Mouse (Mus musculus): Measurements from ENCODE around the gene Rbm12. TPM values are rescaled to one million over a fixed set of nuclear protein-coding genes. Genes with fewer than 3 reads are reported as not detected.
"Not testable (repeated sequence)": the region's sequence is repeated elsewhere in the genome, so short reads cannot be mapped to it uniquely, and the experiment has no call there.

The Rbm12 gene
- total and polyA plus RNA-seq, 2 experiments from 2014 or later, result 15.5 to 27.1 TPM

DNA sequence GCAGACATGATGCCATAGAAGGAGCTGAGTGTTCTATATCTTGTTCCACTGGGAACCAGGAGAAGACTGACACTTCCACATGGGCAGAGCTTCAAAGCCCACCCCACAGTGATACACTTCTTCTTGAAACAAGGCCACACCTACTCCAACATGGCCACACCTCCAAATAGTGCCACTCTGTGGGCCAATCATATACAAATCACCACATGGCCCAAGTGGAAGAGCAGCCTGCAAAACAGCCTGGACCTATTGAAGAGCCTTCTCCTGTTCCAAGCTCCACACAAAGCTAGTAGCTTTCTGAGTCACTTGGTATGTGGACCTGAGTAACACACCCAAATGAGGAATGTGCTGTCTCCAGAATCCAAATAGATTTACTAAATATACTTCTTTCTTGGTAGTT, 7.8 kb upstream of the Rbm12 start:
- Histone ChIP-seq H3K4me1 (ENCODE audit: insufficient read depth, low read length) (no peaks in the 10 kb centered on the region), H3K36me3 (ENCODE audit: insufficient read depth, low read length) (peaks cover 7% of the 10 kb centered on the region; the same call in 1 of the 2 replicates), H3K27me3 (ENCODE audit: insufficient read depth, low read length) (no peaks in the 10 kb centered on the region), H3K27ac (no peak overlapping the region), H3K4me2 (ENCODE audit: low read depth, low read length) (no peak overlapping the region), H3K9ac (replicated peaks; ENCODE audit: low read length) (no peak overlapping the region), H3K9me3 (ENCODE audit: low read length) (no peaks in the 10 kb centered on the region), H3K4me3 (ENCODE audit: low read length) (no peak overlapping the region)
- ATAC-seq, result no peak
- no peak for TF ChIP-seq CTCF (IDR thresholded peaks at IDR 0.05; ENCODE audit: low read depth)
- DNase-seq (ENCODE audit: low spot score), result no peak

DNA sequence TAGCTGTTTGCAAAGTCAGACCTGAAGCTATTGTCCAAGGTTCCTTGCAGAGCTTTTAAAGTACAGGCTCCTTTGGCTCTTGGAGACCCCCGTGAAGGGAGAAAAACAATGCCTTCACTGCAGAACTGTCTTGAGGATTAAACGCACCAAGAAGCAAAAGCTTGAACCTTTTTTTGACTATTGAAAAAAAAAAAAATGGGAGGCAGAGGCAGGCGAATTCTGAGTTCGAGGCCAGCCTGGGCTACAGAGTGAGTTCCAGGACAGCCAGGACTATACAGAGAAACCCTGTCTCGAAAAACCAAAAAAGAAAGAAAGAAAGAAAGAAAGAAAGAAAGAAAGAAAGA, 274 bp upstream of the Rbm12 start:
- Histone ChIP-seq H3K27ac (peak overlapping the region; percentile 97), H3K4me2 (ENCODE audit: low read depth, low read length) (peak overlapping the region; percentile 75), H3K4me3 (ENCODE audit: low read length) (peak overlapping the region; percentile 98), H3K9ac (replicated peaks; ENCODE audit: low read length) (peak overlapping the region; percentile 99)
- DNase-seq (ENCODE audit: low spot score); H3K4me1 ChIP-seq (ENCODE audit: insufficient read depth, low read length); H3K36me3 ChIP-seq (ENCODE audit: insufficient read depth, low read length); H3K9me3 ChIP-seq (ENCODE audit: low read length); H3K27me3 ChIP-seq (ENCODE audit: insufficient read depth, low read length); ATAC-seq: not testable (repeated sequence)
- WGBS, result 23% methylated on average over 5 of the region's 5 CpGs

DNA sequence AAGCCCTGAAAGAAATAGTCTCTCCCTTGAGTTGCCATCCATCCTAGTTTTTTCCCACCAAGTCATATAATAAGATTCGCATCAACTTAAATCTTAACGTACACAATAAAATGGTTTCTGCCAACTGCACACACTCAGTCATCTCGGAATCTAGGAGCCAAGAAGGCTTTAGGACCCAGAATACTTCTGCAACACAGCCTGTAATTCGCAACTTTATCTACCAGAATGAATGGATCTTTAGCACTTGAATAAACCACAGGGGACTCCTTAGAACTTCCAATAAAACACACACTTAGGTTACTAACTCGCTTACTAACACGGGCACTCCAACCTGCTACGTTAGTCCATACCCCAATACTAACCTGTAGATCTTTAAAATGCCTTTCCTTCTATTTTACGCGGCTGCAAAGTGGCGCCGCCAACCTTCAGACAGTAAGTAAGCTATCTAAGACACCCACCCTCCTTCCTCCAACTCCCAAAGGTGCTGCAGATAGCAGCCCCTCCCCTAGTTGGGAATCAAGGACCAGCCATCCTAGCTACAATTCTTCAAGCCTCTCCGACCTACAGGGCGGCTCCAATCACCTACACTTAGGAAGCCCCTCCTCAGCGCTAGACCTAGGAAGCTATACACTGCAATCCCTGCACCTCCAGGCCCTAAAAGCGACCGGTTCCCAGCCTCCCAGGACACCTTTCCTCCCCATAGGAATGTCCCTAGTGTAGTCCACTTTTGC, 986 bp downstream of the Rbm12 start:
- DNase-seq (ENCODE audit: low spot score) (peak; percentile 55), ATAC-seq (peak; percentile 77)
- peak overlapping the region; percentile 97 for H3K27ac ChIP-seq
- H3K9me3 ChIP-seq (ENCODE audit: low read length), result no peaks in the 10 kb centered on the region
- no peak for TF ChIP-seq CTCF (IDR thresholded peaks at IDR 0.05; ENCODE audit: low read depth)
- no peaks in the 10 kb centered on the region for H3K27me3 ChIP-seq (ENCODE audit: insufficient read depth, low read length)
- H3K9ac ChIP-seq (replicated peaks; ENCODE audit: low read length), result peak overlapping the region; percentile 99
- H3K4me2 ChIP-seq (ENCODE audit: low read depth, low read length), result peak overlapping the region; percentile 75
- no peaks in the 10 kb centered on the region for H3K36me3 ChIP-seq (ENCODE audit: insufficient read depth, low read length)
- WGBS, result under 1% methylated on average over 16 of the region's 16 CpGs
- H3K4me1 ChIP-seq (ENCODE audit: insufficient read depth, low read length), result peaks cover 8% of the 10 kb centered on the region
- peak overlapping the region; percentile 98 for H3K4me3 ChIP-seq (ENCODE audit: low read length)

DNA sequence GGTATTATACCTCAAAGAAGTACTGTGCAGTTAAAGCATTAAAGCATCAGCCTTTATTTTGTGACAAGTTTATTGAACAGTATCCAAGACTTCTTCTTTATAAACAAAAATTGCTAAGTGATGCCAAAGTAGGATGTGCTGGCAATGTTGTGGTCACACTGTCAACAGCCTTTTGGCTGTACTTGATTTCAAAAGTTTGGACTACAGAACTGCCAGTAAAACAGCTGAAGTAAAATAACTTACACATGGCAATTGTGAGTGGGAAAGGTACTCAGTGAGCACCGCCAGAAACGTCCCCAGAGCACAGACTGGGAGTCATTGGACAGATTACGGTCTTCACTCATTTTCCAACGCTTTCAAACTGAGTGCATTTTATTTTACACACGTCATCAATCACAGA, 19.9 kb downstream of the Rbm12 start:
- ATAC-seq (no peak), DNase-seq (ENCODE audit: low spot score) (no peak)
- TF ChIP-seq CTCF (IDR thresholded peaks at IDR 0.05; ENCODE audit: low read depth), result no peak
- WGBS, result 62% methylated on average over 5 of the region's 5 CpGs
- no peak overlapping the region for H3K4me2 ChIP-seq (ENCODE audit: low read depth, low read length)
- H3K27me3 ChIP-seq (ENCODE audit: insufficient read depth, low read length), result no peaks in the 10 kb centered on the region
- H3K27ac ChIP-seq, result no peak overlapping the region
- no peak overlapping the region for H3K4me3 ChIP-seq (ENCODE audit: low read length)
- no peaks in the 10 kb centered on the region for H3K9me3 ChIP-seq (ENCODE audit: low read length)
- H3K9ac ChIP-seq (replicated peaks; ENCODE audit: low read length), result no peak overlapping the region
- H3K36me3 ChIP-seq (ENCODE audit: insufficient read depth, low read length), result peaks cover 14% of the 10 kb centered on the region
- H3K4me1 ChIP-seq (ENCODE audit: insufficient read depth, low read length), result no peaks in the 10 kb centered on the region

DNA sequence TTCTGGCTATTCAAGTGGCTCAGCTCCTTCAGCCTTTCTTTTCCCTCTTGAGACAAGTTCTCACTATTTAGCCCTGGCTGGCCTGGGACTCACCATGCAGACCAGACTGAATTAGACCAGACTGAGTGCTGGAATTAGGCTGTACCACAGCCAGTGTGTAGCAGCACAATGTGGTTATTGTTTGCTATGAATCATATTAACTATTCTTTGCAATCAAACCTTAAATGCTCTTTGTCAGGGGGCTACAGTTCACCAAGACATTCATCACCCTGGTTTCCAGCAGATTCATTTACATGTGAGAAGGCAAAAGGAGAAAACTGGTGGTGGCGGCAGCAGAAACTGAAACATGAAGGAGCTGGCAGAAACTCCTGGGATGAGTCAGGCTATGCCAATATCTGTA, 22.0 kb downstream of the Rbm12 start:
- Histone ChIP-seq H3K27me3 (ENCODE audit: insufficient read depth, low read length) (no peaks in the 10 kb centered on the region), H3K4me3 (ENCODE audit: low read length) (no peak overlapping the region), H3K27ac (peak overlapping the region; percentile 51), H3K9me3 (ENCODE audit: low read length) (no peaks in the 10 kb centered on the region), H3K9ac (replicated peaks; ENCODE audit: low read length) (no peak overlapping the region), H3K36me3 (ENCODE audit: insufficient read depth, low read length) (no peaks in the 10 kb centered on the region), H3K4me2 (ENCODE audit: low read depth, low read length) (no peak overlapping the region), H3K4me1 (ENCODE audit: insufficient read depth, low read length) (no peaks in the 10 kb centered on the region)
- DNase-seq (ENCODE audit: low spot score) (peak; percentile 20), ATAC-seq (peak; percentile 64; the same call in 1 of the 2 replicates)
- 41% methylated on average over 1 of the region's 1 CpGs for WGBS
- no peak for TF ChIP-seq CTCF (IDR thresholded peaks at IDR 0.05; ENCODE audit: low read depth)

DNA sequence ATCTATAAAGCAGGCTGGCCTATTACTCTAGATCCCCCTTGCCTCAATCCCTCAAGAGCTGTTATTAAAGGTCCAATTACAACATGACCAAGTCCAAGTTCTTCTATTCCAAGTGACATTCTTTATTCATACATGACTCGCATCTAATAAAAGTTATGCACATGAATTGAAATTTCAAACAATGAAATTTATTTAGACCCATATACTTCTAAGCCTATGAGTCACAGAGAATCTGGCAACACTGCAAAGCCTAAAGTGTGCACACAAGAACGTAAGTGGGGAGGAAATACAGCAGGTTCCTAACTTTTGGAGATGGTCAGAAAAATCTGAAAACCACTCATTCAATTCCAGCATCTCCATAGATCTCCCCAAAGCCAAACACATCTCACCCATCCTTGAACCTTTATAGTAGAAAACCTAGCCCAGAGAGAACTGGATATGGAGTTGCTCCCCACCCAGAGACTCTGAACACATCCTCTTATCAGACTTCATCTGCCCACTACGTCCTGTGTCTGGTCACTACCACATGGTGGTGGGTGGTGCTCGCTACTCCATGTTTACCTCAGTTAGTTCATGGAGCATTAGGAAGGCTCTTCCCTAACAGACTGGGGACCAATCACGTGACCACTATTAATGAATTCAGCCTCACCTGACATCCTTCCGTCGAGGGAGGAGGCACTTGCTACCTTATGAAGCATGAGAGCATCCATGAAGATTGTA, 24.2 kb downstream of the Rbm12 start:
- H3K9ac ChIP-seq (replicated peaks; ENCODE audit: low read length), result no peak overlapping the region
- H3K4me2 ChIP-seq (ENCODE audit: low read depth, low read length), result no peak overlapping the region
- DNase-seq (ENCODE audit: low spot score) (no peak), ATAC-seq (no peak)
- no peaks in the 10 kb centered on the region for H3K27me3 ChIP-seq (ENCODE audit: insufficient read depth, low read length)
- TF ChIP-seq CTCF (IDR thresholded peaks at IDR 0.05; ENCODE audit: low read depth), result no peak
- H3K36me3 ChIP-seq (ENCODE audit: insufficient read depth, low read length), result no peaks in the 10 kb centered on the region
- 90% methylated on average over 7 of the region's 7 CpGs for WGBS
- no peak overlapping the region for H3K4me3 ChIP-seq (ENCODE audit: low read length)
- no peaks in the 10 kb centered on the region for H3K4me1 ChIP-seq (ENCODE audit: insufficient read depth, low read length)
- no peak overlapping the region for H3K27ac ChIP-seq
- no peaks in the 10 kb centered on the region for H3K9me3 ChIP-seq (ENCODE audit: low read length)

DNA sequence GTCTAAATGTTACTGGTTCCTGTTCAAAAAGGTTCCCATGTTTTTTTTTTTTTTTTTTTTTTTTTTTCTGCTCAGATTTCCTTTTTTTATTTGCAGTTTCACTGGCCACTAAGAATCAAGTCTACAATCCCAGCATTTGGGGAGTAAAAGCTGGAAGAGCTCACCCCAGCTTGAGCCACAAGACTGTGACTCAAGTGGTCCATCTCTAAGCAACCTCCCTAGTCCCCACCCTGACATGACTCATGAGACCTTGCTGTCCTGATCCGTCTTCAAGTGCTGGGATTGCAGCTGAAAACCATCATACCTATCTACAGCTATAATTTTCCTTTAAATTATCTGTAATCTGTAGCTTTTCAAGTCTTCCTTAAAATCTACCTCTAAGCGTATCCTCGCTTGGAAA, 27.2 kb downstream of the Rbm12 start:
- no peaks in the 10 kb centered on the region for H3K27me3 ChIP-seq (ENCODE audit: insufficient read depth, low read length)
- no peaks in the 10 kb centered on the region for H3K36me3 ChIP-seq (ENCODE audit: insufficient read depth, low read length)
- DNase-seq (ENCODE audit: low spot score) (no peak), ATAC-seq (no peak)
- H3K27ac ChIP-seq, result no peak overlapping the region
- no peaks in the 10 kb centered on the region for H3K4me1 ChIP-seq (ENCODE audit: insufficient read depth, low read length)
- 95% methylated on average over 3 of the region's 3 CpGs for WGBS
- H3K9me3 ChIP-seq (ENCODE audit: low read length), result no peaks in the 10 kb centered on the region
- H3K4me2 ChIP-seq (ENCODE audit: low read depth, low read length), result no peak overlapping the region
- no peak overlapping the region for H3K4me3 ChIP-seq (ENCODE audit: low read length)
- no peak for TF ChIP-seq CTCF (IDR thresholded peaks at IDR 0.05; ENCODE audit: low read depth)
- H3K9ac ChIP-seq (replicated peaks; ENCODE audit: low read length), result no peak overlapping the region
